Mouse (Mus musculus) layer of hippocampus, adult 8-10 months (tissue): ENCODE measurements around the gene Imp3. TPM values are rescaled to one million over a fixed set of nuclear protein-coding genes. Genes with fewer than 3 reads are reported as not detected.
"Not testable (repeated sequence)": the region's sequence is repeated elsewhere in the genome, so short reads cannot be mapped to it uniquely, and the experiment has no call there.

ENCODE experiments used
- DNase-seq, 2 experiments: peaks; one replicate each; pipeline ENCODE4 v3.0.0; 2022; ENCODE audit warnings: low spot score in 2 of 2
- total RNA-seq, 4 experiments: library from RNA; stranded (reverse); gene quantifications; 2 replicates each; pipeline ENCODE4 v1.2.4; 2022

Gene Imp3
- total RNA-seq, 4 experiments from 2014 or later = 47.3 to 59.9 (median 56.1) TPM

DNA sequence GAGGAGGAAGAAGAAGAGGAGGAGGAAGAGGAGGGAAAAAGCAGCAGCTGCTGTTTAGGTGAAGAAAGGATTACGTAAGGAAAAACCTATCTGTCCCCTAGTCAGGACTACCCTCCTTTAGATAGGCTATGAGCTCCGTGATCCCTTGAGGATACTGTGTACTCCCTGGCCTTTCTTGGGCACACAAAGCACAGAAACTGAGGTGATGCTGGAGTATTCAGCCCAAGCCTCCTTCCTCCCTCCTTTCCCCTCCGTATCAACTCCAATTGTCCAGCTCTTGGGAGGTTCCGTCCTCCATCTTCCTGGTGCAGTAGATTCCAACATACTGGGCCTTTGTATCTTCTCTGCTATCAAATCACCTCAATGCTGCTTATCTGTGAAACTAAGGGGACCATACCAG is 14.5 kb upstream of the Imp3 start:
- no peak for DNase-seq

DNA sequence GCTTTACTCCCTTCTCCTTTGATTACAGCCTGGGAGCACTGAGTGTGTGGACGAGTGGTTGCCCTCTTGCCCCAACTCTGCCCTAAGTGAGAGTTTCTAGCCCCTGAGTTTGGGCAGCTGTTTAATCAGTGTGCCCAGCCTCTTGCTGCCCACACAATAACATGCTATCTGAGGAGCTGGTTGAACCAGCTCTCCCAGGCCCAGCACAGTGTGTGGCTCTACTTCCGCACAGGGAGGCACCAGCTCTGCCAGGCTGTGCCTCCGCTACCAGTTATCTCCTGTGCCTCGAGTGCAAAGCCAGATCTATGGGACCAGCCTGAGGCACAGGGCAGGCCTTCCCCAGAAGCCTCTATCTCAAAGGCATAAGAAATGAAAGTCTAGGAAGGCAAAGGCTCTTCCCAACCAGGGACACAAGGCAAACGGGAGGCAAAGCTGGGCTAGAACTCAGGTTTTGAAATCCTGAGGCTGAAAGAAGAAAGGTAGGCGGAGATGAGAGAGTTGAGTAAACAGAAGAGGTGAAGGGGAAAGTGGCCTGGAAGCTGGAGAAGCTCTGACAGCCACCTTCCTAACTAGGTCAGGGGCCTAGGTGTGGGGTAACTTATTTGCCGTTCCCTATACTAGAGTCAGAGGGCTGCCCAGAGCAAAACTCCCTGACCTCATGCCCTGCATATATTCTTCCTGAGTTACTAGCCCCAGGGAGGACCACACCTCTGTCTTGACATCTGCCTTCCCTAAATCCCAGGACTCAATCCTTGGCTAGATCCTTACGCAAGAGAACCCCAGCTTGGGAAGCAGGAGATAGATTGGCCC is 13.2 kb upstream of the Imp3 start:
- DNase-seq = no peak

DNA sequence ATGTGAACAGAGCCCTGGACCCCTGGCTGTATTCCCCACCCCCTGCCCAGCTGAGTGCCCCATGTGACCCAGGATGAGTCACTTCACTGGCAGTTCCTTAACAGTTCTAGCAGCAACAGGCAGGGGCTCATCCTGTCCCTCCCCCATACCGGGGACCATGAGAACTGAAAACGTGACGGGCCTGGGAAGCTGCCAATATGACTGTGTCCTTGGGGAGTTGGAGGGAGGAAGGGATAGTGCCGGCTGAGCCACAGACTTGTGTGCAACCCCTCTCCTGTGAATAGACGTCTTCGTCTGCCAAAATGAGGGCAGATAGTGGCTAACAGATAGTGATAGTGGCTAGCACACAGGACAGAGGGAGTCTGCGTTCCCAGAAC is 12.6 kb upstream of the Imp3 start:
- DNase-seq = peak; percentile 36 to 70

DNA sequence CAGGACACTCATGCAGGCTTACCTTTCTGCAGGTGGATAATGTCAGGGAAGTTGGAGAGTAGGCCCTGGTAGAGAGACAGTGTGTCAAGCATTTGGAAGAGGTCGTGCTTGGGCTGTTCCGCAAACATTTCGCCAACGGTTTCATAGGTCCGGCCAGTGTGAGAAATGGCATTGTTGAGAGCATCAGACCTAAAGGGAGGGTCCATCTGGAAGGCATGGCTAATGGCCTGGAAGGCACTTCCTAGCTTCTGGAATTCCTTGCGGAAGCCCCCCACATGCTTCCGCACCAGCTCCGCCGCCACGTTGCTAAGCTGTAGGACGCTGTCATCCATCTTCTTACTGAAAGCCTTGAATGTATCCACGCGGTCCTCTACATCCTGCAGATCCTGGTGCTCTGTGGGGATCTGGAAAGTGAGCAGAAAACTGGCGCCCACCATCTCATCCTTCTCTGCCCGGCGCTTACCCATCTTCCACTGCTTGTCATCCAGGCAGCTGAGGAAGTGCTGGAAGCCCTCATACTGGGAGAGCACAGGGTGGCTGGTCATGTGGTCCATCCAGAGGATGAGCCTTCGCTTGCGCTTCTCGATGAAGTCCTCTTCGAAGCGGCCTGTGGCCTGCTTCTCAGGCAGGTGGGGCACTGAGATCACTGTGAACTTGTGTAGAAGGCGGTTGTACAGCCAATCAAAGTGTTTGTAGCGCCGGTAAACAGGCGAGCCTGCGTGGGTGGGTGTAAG is 11.8 kb upstream of the Imp3 start:
- DNase-seq = no peak

DNA sequence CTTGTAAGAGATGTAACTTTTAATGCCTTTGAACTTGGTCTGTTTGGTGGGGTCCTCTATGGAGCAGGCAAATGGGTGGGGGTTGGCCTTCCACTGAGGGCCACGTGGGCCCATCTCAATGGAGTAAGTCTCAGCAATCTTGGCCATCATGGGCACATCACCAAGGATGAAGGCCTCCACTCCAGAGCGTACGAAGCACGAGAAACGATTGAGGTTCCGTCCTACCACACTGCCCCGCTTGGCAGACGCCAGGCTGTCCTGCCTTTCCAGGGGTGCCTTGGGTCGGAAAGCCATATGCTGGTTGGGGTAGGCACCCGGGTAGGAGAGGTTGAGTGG is 11.3 kb upstream of the Imp3 start:
- DNase-seq = no peak

DNA sequence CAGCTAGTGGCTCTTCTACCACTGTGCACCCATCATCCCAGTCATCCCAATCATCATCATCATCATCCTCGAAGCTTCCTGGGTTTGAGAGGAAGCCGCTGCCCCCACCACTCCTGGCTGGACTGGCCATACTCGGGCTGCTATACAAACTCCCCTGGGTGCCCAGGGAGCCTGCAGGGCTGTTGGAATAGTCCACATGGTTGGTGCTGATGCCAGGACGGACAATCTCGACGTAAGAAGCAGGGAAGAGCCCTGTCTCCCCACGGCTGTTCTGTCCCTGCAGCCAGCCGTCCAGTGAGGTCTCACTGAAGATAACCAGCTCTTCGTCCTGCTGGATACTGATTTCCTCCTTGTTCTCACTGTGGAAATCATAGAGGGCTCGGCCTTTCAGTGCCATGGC is 10.9 kb upstream of the Imp3 start:
- no peak for DNase-seq

DNA sequence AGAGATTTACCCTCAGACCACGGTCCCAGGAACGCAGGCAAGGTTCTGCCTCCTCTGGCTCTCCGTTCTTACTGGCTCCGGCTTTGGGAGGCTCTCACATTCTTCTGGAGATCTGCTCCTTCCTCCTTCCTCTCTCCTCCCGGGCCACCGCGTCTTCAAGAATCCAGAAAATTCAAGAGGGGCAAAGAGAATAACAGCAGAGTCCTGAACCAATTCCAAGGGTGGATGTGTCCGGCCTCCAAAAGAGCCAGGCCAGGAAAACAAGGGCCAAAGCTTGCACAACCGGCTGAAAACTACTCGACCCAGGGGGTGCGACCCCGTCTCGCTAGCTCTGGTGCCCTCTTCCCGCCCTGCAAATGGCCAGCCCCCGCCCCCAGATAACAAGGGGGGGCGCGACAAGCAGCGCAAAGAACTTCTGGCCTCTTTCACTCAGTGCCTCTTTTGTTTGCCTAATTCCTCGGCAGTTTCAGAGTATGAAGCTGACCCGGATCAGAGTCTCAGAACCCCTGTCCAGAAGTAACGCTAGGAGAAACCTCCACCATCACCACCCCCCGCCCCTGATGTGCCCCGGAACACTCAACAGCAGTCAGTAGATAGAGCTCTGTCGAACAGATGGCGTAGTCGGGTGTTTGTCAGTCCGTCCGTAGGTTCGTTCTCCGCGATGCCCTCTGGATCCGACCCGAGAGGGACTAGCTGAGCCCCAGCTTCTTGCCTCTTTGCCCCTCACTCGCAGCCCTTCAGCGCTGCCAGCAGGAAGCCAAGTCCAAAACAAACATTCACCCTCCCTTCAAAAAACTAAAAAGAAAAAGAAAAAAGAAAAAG is 9.9 kb upstream of the Imp3 start:
- no peak for DNase-seq

DNA sequence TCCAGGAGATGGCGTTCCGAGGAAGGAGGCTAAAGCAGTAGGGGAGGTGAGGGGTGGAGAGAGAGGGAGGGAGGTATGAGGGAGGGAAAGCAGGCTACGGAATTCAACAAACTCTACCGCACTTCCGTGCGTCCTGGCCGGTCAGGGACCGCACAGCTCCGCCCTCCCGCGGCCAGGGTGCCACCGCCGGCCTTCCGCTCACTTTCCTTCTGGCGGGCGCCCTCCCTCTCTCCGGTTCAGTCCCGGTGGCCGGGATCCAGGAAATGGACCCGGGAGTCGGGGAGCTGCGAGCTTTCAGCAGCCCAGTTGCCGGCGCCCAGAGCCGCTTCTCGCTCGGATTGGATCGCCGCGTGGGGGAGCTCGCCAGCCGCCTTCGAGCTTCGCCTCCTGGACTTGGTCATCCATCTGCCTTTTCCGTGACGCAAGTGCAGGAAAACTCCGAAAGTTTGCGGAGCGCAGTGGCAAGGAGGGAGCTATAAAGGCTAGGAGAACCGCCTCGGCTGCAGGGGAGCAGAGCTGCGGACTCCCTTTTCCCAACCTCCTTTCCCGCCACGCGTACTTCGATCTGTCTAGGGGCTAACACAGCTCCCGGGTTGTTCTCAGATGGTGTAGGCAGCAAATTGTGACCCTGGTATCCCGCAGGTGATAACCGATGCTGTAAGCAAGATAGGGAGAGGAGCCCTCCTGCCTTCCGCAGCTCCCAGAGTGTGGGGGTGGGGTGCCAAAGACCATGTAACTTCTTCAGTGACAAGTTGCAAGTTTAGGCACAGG is 9.0 kb upstream of the Imp3 start, which contains the start of gene Snx33:
Snx33 (minus strand) TSS at position 331 of the 771 bp plus-strand sequence.
- DNase-seq = peak; percentile 85

DNA sequence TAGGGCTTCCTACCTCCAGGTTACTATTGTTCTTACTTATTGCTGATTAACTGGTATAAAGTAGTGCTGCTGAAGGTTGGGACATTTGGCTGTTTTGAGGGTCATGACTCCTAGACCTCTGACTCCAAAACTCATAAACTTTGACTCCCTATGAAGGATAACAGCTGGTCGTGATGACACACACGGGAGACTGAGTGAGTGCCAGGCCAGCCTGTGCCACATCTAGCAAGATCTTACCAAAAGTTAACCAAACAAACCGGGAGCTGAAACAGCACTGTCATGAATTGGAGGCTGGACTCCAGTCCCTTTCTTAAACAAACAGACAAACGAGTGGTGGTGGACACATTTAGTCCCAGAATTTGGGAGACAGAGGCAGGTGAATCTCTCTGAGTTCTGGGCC is 7.8 kb upstream of the Imp3 start:
- no peak for DNase-seq

DNA sequence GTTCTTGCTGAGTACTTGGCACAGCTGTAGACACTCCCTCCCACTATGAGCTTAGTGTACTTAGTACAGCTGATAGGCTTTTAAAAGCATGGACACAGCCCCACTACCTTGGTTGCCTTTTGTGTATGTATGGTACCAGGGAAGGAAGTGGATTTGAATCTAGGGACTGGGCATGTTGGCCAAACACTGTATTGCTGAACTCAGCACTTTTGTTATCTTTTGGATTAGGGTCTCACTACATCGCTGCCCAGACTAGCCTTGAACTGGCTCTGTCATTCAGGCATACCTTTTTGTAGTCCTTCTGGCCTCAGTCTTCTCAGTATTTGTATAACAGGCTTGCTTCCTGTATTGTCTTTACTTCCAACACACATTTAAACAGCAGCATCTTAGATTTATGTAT is 6.7 kb upstream of the Imp3 start:
- DNase-seq = no peak

DNA sequence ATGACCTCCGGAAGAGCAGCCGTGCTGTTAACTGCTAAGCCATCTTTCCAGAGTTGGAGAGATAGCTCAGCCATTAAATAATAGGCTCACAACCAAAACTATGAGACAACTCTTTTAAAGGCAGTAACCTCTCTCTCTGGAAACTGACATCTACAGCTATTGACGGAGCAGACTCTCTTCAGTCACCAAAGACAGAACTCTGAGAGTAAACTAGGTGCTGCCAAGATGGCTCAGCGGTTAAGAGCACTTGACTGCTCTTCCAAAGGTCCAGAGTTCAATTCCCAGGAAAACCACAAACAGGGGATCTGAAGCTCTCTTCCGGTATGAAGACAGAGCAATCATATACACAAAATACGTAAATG is 433 bp upstream of the Imp3 start:
- no peak for DNase-seq

DNA sequence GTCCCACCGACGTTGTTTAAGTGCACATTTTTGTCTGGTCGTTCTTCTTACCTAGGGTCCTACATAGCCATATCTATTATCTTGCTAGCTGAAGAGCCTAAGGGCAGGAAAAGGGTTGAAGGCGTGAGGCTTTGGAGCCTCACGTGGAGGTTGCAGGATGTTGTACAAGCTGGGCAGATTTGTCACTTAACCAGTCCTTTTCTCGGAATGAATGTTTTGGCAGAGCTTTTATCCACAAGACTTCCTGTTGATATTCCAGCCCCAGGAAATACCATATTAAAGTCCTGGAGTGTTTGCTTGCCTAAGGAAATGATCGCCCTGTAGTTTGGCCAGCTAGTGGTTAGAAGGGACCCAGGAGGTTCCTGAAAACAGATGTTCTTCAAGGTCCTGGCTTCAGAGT is 1.1 kb downstream of the Imp3 start:
- DNase-seq = no peak

DNA sequence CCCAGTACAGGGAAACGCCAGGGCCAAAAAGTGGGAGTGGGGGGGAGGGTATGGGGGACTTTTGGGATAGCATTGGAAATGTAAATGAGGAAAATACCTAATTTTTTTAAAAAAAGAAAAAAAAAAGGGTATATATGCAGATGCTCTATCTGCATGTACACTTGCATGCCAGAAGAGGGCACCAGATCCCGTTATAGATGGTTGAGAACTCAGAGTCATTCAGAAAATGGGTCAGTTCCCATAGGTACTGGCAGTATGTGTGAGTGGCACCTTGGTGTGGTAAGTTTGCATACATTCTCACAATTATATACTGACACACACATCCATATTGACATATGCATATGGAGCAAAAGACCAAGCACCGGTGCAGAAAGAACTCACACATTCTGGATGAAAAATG is 10.2 kb downstream of the Imp3 start:
- not testable (repeated sequence) for DNase-seq

DNA sequence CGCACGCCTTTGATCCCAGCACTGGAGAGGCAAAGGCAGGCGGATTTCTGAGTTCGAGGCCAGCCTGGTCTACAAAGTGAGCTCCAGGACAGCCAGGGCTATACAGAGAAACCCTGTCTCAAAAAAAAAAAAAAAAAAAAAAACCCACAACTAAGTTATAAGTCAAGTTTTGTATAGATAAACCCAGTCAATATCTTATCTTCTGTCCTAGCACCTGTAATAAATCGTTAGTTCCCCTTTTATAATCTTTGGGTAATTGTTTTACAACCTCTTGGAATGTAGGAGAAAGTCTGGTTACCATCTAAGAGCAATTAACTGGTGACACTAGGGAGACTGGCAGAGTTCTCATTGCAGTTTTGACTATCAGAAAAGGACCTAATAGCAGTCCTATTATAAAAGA is 11.4 kb downstream of the Imp3 start:
- not testable (repeated sequence) for DNase-seq

DNA sequence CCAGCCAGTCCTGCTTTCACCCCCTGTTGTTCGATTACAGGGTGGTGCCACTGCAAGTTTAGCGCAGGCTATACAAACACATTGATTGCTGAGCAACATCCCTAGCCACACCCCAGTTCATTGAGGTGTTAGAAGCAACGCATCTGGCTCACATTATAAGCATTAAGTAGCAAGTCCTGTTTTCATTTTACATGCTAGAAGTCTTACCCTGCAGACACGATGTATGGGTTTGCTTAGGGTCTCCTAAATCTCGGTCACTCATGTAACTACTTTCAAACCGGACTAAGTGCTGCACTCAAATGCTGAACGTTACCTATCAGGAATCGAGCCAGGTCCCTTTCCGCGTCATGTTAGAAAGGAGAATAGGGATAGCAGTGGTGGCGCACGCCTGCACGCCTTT is 12.5 kb downstream of the Imp3 start:
- DNase-seq = no peak

DNA sequence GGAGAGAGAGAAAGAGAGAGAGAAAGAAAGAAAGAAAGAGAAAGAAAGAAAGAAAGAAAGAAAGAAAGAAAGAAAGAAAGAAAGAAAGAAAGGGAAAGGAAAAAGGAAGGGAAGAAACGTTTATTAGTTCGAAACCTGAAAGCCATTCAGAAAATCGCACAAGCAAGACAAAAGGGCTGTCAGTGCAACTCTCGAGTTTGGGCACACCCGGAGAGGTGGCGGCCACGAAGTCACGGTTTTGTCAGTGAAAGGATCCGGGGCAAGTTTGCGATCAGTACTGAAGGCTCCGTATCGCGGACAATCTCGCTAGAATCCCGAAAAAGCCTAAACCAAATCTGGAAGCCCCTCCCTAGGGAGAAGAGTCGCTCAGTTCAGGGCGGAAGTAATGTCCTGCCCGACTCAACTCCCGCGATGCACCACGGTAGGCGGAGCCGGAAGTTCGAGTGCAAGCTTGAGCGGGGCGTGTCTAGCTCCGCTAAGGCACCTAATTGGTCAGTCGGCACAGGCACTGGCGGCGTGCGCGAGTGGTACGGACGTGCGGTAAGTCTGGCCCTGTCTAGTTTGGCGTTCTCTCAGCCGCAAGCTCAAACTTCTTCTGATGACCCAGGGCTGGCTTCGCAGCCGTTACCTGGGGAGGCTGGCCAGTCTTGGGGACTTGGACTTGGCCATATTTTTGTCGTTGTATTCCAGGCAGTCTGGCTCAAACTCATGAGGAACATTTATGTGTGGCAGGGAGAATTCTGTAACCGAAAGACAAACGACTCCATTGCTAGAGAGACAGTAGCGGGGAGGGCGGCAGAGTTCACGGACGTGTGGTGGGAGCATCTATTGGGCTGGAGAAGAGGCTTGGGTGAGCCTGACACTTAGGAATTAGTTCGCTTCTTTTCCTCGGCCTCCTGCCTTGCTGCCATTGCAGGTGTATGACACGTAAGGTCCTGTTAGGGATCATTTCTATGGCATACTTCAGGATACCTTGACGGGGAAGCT is 13.4 kb downstream of the Imp3 start, which contains the start of gene Snupn:
Snupn (plus strand) TSS at position 465 of the 987 bp plus-strand sequence.
- DNase-seq = peak; percentile 94 to 96

DNA sequence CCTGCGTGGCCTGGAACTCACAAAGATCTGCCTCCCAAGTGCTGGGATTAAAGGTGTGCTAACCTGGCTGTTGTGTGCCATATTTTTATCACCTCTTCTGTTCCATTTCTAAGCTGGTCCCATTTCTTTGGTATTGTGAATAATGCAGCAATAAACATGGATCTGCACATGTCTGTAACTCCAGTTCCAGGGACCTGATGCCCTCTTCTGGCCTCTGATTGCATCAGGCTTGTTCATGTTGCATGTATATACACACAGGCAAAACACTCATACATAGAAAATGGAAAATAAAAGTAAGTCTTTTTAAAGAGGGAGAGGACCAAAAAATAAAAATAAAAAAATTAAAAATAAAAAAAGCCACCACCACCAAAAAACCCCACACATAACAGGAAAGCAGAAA is 16.3 kb downstream of the Imp3 start:
- DNase-seq = no peak

DNA sequence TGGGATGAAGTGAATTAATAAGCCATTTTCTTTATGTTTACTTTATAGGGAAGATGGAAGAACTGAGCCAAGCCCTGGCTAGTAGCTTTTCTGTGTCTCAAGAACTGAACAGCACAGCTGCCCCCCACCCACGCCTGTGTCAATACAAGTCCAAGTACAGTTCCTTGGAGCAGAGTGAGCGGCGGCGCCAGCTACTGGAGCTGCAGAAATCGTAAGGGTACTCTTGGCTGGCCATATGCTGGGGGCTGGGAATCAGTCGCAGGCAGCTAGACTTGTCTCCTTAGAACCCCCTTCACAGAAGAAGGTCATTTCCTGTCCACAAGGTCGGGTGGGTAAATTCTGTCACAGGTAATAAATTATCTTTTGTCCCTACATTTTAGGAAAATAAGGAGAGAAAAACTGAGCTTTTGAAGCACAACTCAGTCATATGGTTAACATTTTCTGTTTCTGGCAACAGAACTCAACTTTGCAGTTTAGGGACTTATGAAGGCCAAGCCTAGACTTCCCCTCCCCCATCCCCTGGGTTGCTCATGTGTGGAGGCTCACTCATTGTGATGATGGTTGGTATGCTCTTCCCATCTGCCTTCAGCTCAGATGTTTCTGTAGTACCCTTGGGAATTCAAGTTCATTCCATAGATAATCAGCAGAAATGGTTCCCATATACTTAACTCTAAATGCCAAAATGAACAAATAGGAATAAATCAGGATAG is 19.8 kb downstream of the Imp3 start:
- DNase-seq = no peak

DNA sequence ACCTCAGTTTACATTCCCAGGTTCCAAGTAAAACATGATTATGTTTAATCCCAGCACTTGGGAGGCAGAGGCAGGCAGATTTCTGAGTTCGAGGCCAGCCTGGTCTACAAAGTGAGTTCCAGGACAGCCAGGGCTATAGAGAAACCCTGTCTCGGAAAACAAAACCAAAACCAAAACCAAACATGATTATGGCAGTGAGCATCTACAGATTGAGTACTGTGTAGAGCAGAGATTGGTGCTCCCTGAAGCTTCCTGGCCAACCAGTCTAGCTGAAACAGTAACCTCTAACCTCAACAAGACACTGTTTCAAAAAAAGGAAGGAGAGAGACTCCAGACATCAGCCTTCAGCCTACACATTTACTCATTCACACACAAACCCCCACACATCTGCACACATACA is 21.4 kb downstream of the Imp3 start:
- no peak for DNase-seq

DNA sequence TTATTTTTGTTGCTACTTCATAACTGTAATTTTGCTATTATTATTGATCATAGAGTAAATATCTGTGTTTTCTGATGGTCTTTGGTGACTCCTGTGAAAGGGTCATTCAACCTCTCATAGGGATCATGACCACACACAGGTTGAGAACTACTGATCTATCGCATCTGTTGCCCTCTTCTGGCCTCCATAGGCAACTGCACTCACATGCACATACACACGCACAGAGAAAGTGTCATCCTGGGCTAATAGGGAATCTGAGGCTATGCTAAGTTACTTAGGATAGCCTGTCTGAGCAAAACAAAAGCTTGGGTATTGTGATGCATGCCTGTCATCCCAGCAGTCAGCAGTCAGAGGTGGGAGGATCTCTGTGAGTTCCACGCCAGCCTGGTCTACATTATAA is 24.3 kb downstream of the Imp3 start:
- no peak for DNase-seq
